Mouse (Mus musculus): Measurements from ENCODE around the gene Nt5c2. TPM values are rescaled to one million over a fixed set of nuclear protein-coding genes. Genes with fewer than 3 reads are reported as not detected.

The Nt5c2 gene
- polyA plus RNA-seq, 1 experiment from 2014 or later, result 73.5 TPM

- DNase-seq (ENCODE audit: low spot score, missing footprints) (no peak), ATAC-seq (ENCODE audit: low FRiP score) (no peak)
- no peaks in the 10 kb centered on the region for H3K27me3 ChIP-seq (ENCODE audit: control insufficient read depth, insufficient read depth, low read length)
- no peaks in the 10 kb centered on the region for H3K36me3 ChIP-seq (ENCODE audit: control insufficient read depth, insufficient read depth, low read length)
- H3K4me1 ChIP-seq (ENCODE audit: control insufficient read depth, insufficient read depth, low read length), result no peaks in the 10 kb centered on the region
- no peak overlapping the region for H3K9ac ChIP-seq (ENCODE audit: low read length)
- no peak overlapping the region for H3K4me3 ChIP-seq (ENCODE audit: low read depth, low read length)
- H3K4me2 ChIP-seq, result no peak overlapping the region
- 65% methylated on average over 9 of the region's 9 CpGs for WGBS
- H3K9me3 ChIP-seq (ENCODE audit: control insufficient read depth, low read length), result no peaks in the 10 kb centered on the region
- no peak overlapping the region for H3K27ac ChIP-seq (ENCODE audit: low read depth, low read length)
These were observed 99.4 kb downstream of the Nt5c2 start for GRCm38 (mm10) chr19:46915406-46916080.

GRCm38 (mm10) chr19:46913626-46914025, 101.3 kb downstream of the Nt5c2 start:
- ATAC-seq (ENCODE audit: low FRiP score), result no peak
- 97% methylated on average over 11 of the region's 11 CpGs for WGBS

GRCm38 (mm10) chr19:46911492-46911891, 103.5 kb downstream of the Nt5c2 start:
- Histone ChIP-seq H3K9me3 (ENCODE audit: control insufficient read depth, low read length) (no peaks in the 10 kb centered on the region), H3K4me3 (ENCODE audit: low read depth, low read length) (no peak overlapping the region), H3K27ac (ENCODE audit: low read depth, low read length) (no peak overlapping the region), H3K27me3 (ENCODE audit: control insufficient read depth, insufficient read depth, low read length) (no peaks in the 10 kb centered on the region), H3K4me2 (no peak overlapping the region), H3K4me1 (ENCODE audit: control insufficient read depth, insufficient read depth, low read length) (peaks cover 10% of the 10 kb centered on the region), H3K9ac (ENCODE audit: low read length) (no peak overlapping the region), H3K36me3 (ENCODE audit: control insufficient read depth, insufficient read depth, low read length) (no peaks in the 10 kb centered on the region)
- 86% methylated on average over 3 of the region's 3 CpGs for WGBS
- DNase-seq (ENCODE audit: low spot score, missing footprints), result no peak
- no peak for ATAC-seq (ENCODE audit: low FRiP score)

More at GRCm38 (mm10) chr19:46913626-46914025, 101.3 kb downstream of the Nt5c2 start:
- no peak overlapping the region for H3K4me2 ChIP-seq
- H3K9ac ChIP-seq (ENCODE audit: low read length), result no peak overlapping the region
- peaks cover 7% of the 10 kb centered on the region; the same call in 1 of the 2 replicates for H3K4me1 ChIP-seq (ENCODE audit: control insufficient read depth, insufficient read depth, low read length)
- no peaks in the 10 kb centered on the region for H3K27me3 ChIP-seq (ENCODE audit: control insufficient read depth, insufficient read depth, low read length)
- no peaks in the 10 kb centered on the region for H3K9me3 ChIP-seq (ENCODE audit: control insufficient read depth, low read length)
- no peak overlapping the region for H3K27ac ChIP-seq (ENCODE audit: low read depth, low read length)
- no peaks in the 10 kb centered on the region for H3K36me3 ChIP-seq (ENCODE audit: control insufficient read depth, insufficient read depth, low read length)
- no peak overlapping the region for H3K4me3 ChIP-seq (ENCODE audit: low read depth, low read length)
- no peak for DNase-seq (ENCODE audit: low spot score, missing footprints)

- no peak for ATAC-seq (ENCODE audit: low FRiP score)
- H3K36me3 ChIP-seq (ENCODE audit: control insufficient read depth, insufficient read depth, low read length), result no peaks in the 10 kb centered on the region
- DNase-seq (ENCODE audit: low spot score, missing footprints), result no peak
- peaks cover 10% of the 10 kb centered on the region for H3K4me1 ChIP-seq (ENCODE audit: control insufficient read depth, insufficient read depth, low read length)
- no peak overlapping the region for H3K4me2 ChIP-seq
- H3K9me3 ChIP-seq (ENCODE audit: control insufficient read depth, low read length), result no peaks in the 10 kb centered on the region
- 25% methylated on average over 4 of the region's 4 CpGs for WGBS
- H3K27ac ChIP-seq (ENCODE audit: low read depth, low read length), result no peak overlapping the region
- H3K27me3 ChIP-seq (ENCODE audit: control insufficient read depth, insufficient read depth, low read length), result no peaks in the 10 kb centered on the region
- H3K4me3 ChIP-seq (ENCODE audit: low read depth, low read length), result no peak overlapping the region
- no peak overlapping the region for H3K9ac ChIP-seq (ENCODE audit: low read length)
These were observed 106.0 kb downstream of the Nt5c2 start for GRCm38 (mm10) chr19:46908977-46909376.

GRCm38 (mm10) chr19:46908207-46908606, 106.7 kb downstream of the Nt5c2 start:
- Histone ChIP-seq H3K27ac (ENCODE audit: low read depth, low read length) (no peak overlapping the region), H3K9ac (ENCODE audit: low read length) (no peak overlapping the region), H3K4me2 (no peak overlapping the region), H3K36me3 (ENCODE audit: control insufficient read depth, insufficient read depth, low read length) (no peaks in the 10 kb centered on the region), H3K9me3 (ENCODE audit: control insufficient read depth, low read length) (no peaks in the 10 kb centered on the region), H3K4me1 (ENCODE audit: control insufficient read depth, insufficient read depth, low read length) (peaks cover 10% of the 10 kb centered on the region), H3K4me3 (ENCODE audit: low read depth, low read length) (no peak overlapping the region), H3K27me3 (ENCODE audit: control insufficient read depth, insufficient read depth, low read length) (no peaks in the 10 kb centered on the region)
- DNase-seq (ENCODE audit: low spot score, missing footprints), result no peak
- no peak for ATAC-seq (ENCODE audit: low FRiP score)
- 84% methylated on average over 5 of the region's 5 CpGs for WGBS

- DNase-seq (ENCODE audit: low spot score, missing footprints) (no peak), ATAC-seq (ENCODE audit: low FRiP score) (no peak)
- Histone ChIP-seq H3K9me3 (ENCODE audit: control insufficient read depth, low read length) (no peaks in the 10 kb centered on the region), H3K27ac (ENCODE audit: low read depth, low read length) (no peak overlapping the region), H3K4me2 (no peak overlapping the region), H3K4me1 (ENCODE audit: control insufficient read depth, insufficient read depth, low read length) (peaks cover 10% of the 10 kb centered on the region), H3K4me3 (ENCODE audit: low read depth, low read length) (no peak overlapping the region), H3K36me3 (ENCODE audit: control insufficient read depth, insufficient read depth, low read length) (no peaks in the 10 kb centered on the region), H3K9ac (ENCODE audit: low read length) (no peak overlapping the region), H3K27me3 (ENCODE audit: control insufficient read depth, insufficient read depth, low read length) (no peaks in the 10 kb centered on the region)
- WGBS, result 87% methylated on average over 4 of the region's 4 CpGs
These were observed 109.0 kb downstream of the Nt5c2 start for GRCm38 (mm10) chr19:46905971-46906370.

DNA sequence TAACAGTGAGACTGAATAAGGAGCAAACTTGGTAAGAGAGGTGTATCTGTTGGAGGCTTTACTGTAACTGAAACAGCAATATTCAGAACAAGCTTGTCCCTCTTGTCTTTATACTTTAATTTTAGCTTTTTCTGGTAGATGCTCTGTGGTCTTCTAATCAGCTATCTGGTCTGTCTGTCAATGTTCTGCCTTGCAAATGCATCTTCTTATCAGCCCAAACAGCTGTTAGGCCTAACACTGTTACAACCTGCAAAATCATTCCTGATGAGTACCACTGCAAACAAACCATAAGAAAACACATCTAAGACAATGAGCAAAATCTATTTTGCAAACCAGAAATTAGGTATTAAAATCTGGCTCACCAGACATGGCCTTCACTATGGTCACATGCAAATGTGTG, 109.6 kb downstream of the Nt5c2 start:
- no peak for ATAC-seq (ENCODE audit: low FRiP score)
- Histone ChIP-seq H3K4me3 (ENCODE audit: low read depth, low read length) (no peak overlapping the region), H3K36me3 (ENCODE audit: control insufficient read depth, insufficient read depth, low read length) (no peaks in the 10 kb centered on the region), H3K9me3 (ENCODE audit: control insufficient read depth, low read length) (no peaks in the 10 kb centered on the region), H3K27ac (ENCODE audit: low read depth, low read length) (no peak overlapping the region), H3K4me1 (ENCODE audit: control insufficient read depth, insufficient read depth, low read length) (peaks cover 10% of the 10 kb centered on the region), H3K4me2 (no peak overlapping the region), H3K27me3 (ENCODE audit: control insufficient read depth, insufficient read depth, low read length) (no peaks in the 10 kb centered on the region), H3K9ac (ENCODE audit: low read length) (no peak overlapping the region)
- no peak for DNase-seq (ENCODE audit: low spot score, missing footprints)

- H3K27me3 ChIP-seq (ENCODE audit: control insufficient read depth, insufficient read depth, low read length), result no peaks in the 10 kb centered on the region
- H3K27ac ChIP-seq (ENCODE audit: low read depth, low read length), result no peak overlapping the region
- ATAC-seq (ENCODE audit: low FRiP score) (no peak), DNase-seq (ENCODE audit: low spot score, missing footprints) (no peak)
- WGBS, result 97% methylated on average over 1 of the region's 1 CpGs
- H3K4me1 ChIP-seq (ENCODE audit: control insufficient read depth, insufficient read depth, low read length), result peaks cover 10% of the 10 kb centered on the region
- H3K9ac ChIP-seq (ENCODE audit: low read length), result no peak overlapping the region
- H3K9me3 ChIP-seq (ENCODE audit: control insufficient read depth, low read length), result no peaks in the 10 kb centered on the region
- H3K36me3 ChIP-seq (ENCODE audit: control insufficient read depth, insufficient read depth, low read length), result no peaks in the 10 kb centered on the region
- no peak overlapping the region for H3K4me3 ChIP-seq (ENCODE audit: low read depth, low read length)
- no peak overlapping the region for H3K4me2 ChIP-seq
These were observed 110.0 kb downstream of the Nt5c2 start for GRCm38 (mm10) chr19:46904907-46905306.

- WGBS, result 88% methylated on average over 5 of the region's 5 CpGs
- Histone ChIP-seq H3K9me3 (ENCODE audit: control insufficient read depth, low read length) (no peaks in the 10 kb centered on the region), H3K4me2 (no peak overlapping the region), H3K4me1 (ENCODE audit: control insufficient read depth, insufficient read depth, low read length) (peaks cover 1% of the 10 kb centered on the region; the same call in 1 of the 2 replicates), H3K27ac (ENCODE audit: low read depth, low read length) (no peak overlapping the region), H3K36me3 (ENCODE audit: control insufficient read depth, insufficient read depth, low read length) (no peaks in the 10 kb centered on the region; the same call in 1 of the 2 replicates), H3K4me3 (ENCODE audit: low read depth, low read length) (no peak overlapping the region), H3K9ac (ENCODE audit: low read length) (no peak overlapping the region), H3K27me3 (ENCODE audit: control insufficient read depth, insufficient read depth, low read length) (no peaks in the 10 kb centered on the region)
- DNase-seq (ENCODE audit: low spot score, missing footprints), result no peak
- ATAC-seq (ENCODE audit: low FRiP score), result no peak
These were observed 111.6 kb downstream of the Nt5c2 start for GRCm38 (mm10) chr19:46903379-46903778.

Measured in midbrain, embryonic 11.5 days (tissue).